Mouse (Mus musculus): ENCODE data around the gene Zbtb12.

Gene Zbtb12

DNA sequence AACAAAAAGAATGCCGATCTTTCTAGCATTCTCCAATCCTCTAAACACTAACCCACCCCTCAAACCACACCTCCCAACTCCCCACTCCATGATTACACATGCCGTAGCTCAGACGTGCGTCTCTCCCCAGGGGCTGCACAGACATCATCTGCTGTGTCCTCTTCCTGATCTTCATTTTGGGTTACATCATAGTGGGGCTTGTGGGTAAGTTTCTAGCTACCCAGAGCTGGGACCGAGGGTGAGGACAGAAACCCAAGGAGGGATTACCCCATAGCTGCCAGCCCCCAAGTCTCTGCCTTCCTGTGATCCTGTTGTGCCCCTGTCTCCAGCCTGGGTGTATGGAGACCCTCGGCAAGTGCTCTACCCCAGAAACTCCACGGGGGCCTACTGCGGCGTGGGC lies 37.9 kb downstream of the Zbtb12 start:
- TF ChIP-seq CTCF (conservative IDR thresholded peaks at IDR 0.05; ENCODE audit: low read length) (no peak), NANOG (IDR thresholded peaks at IDR 0.05; ENCODE audit: borderline replicate concordance, low read length) (no peak), POU5F1 (IDR thresholded peaks at IDR 0.05; ENCODE audit: borderline replicate concordance, low read length) (no peak)
- Histone ChIP-seq H3K27me3 (ENCODE audit: insufficient read depth, low read length) (no peaks in the 10 kb centered on the region), H3K36me3 (ENCODE audit: insufficient read depth, low read length) (peaks cover 19% of the 10 kb centered on the region), H3K4me3 (replicated peaks; ENCODE audit: low read length) (peak overlapping the region; percentile 52), H3K4me1 (replicated peaks; ENCODE audit: low read depth, low read length) (peaks cover 55% of the 10 kb centered on the region), H3K9me3 (ENCODE audit: low read length) (no peaks in the 10 kb centered on the region)

- no peak overlapping the region for H3K4me3 ChIP-seq (replicated peaks; ENCODE audit: low read length)
- H3K4me1 ChIP-seq (replicated peaks; ENCODE audit: low read depth, low read length): peaks cover 17% of the 10 kb centered on the region
- no peaks in the 10 kb centered on the region for H3K36me3 ChIP-seq (ENCODE audit: insufficient read depth, low read length)
- no peaks in the 10 kb centered on the region for H3K9me3 ChIP-seq (ENCODE audit: low read length)
- no peaks in the 10 kb centered on the region; the same call in 1 of the 2 replicates for H3K27me3 ChIP-seq (ENCODE audit: insufficient read depth, low read length)
- peak; percentile 43 for TF ChIP-seq CTCF (conservative IDR thresholded peaks at IDR 0.05; ENCODE audit: low read length)
- TF ChIP-seq NANOG (IDR thresholded peaks at IDR 0.05; ENCODE audit: borderline replicate concordance, low read length): no peak
Observed at GRCm38 (mm10) chr17:34922939-34923338, 43.7 kb downstream of the Zbtb12 start.

GRCm38 (mm10) chr17:34924258-34924657 lies 45.0 kb downstream of the Zbtb12 start:
- Histone ChIP-seq H3K4me1 (replicated peaks; ENCODE audit: low read depth, low read length) (peaks cover 25% of the 10 kb centered on the region), H3K9me3 (ENCODE audit: low read length) (no peaks in the 10 kb centered on the region), H3K4me3 (replicated peaks; ENCODE audit: low read length) (no peak overlapping the region), H3K27me3 (ENCODE audit: insufficient read depth, low read length) (no peaks in the 10 kb centered on the region; the same call in 1 of the 2 replicates), H3K36me3 (ENCODE audit: insufficient read depth, low read length) (no peaks in the 10 kb centered on the region)
- no peak for TF ChIP-seq NANOG (IDR thresholded peaks at IDR 0.05; ENCODE audit: borderline replicate concordance, low read length)
- TF ChIP-seq CTCF (conservative IDR thresholded peaks at IDR 0.05; ENCODE audit: low read length): no peak
- TF ChIP-seq POU5F1 (IDR thresholded peaks at IDR 0.05; ENCODE audit: borderline replicate concordance, low read length): no peak

DNA sequence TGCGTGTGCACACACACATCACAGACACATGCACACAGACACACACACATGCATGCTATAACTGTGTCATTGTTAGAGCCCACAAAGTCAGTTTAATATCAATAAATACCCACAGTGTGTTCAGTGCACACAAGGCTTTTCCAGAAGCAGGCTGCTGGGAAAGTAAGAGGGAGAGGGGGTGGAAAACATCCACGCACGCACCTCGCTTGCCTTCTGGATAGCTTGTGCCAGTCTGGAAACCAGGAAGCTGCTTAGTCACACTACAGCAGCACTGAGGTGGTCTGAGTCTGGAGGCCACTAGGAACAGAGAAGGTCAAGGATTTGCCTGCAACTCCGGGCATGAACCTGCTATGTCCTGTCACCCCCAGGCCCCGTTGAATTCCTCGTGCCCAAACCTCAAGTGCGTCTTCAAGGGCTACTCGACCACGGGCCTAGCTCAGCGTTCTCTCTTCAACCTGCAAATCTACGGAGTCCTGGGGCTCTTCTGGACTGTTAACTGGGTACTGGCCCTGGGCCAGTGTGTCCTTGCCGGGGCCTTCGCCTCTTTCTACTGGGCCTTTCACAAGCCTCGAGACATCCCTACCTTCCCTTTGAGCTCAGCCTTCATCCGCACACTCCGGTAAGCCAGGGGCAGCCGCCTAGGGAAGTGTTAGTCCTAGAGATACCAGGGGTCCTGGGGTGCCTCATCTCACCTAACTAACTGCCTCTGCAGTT lies 48.2 kb downstream of the Zbtb12 start:
- H3K9me3 ChIP-seq (ENCODE audit: low read length): no peaks in the 10 kb centered on the region
- H3K4me1 ChIP-seq (replicated peaks; ENCODE audit: low read depth, low read length): peaks cover 43% of the 10 kb centered on the region
- TF ChIP-seq NANOG (IDR thresholded peaks at IDR 0.05; ENCODE audit: borderline replicate concordance, low read length) (no peak), CTCF (conservative IDR thresholded peaks at IDR 0.05; ENCODE audit: low read length) (no peak), POU5F1 (IDR thresholded peaks at IDR 0.05; ENCODE audit: borderline replicate concordance, low read length) (no peak)
- peak overlapping the region; percentile 72 for H3K4me3 ChIP-seq (replicated peaks; ENCODE audit: low read length)
- peaks cover 2% of the 10 kb centered on the region for H3K36me3 ChIP-seq (ENCODE audit: insufficient read depth, low read length)
- H3K27me3 ChIP-seq (ENCODE audit: insufficient read depth, low read length): peaks cover 11% of the 10 kb centered on the region

DNA sequence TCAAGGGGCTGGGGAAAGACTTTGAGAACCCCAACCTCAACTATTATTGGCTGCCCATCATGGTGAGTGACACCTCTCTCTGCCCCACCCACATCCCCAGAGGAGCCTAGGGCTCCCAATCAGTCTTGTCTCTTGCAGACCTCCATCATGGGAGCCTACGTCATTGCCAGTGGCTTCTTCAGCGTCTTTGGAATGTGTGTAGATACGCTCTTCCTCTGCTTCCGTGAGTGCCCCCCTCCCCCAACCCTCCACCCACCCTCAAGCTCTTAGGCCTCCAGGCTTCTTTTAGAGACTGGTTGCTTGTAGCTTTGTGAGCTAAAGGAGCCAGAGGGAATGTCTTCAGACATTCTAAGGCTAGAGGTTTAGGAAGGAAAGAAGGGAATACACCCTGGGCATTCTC lies 49.6 kb downstream of the Zbtb12 start:
- Histone ChIP-seq H3K27me3 (ENCODE audit: insufficient read depth, low read length) (peaks cover 23% of the 10 kb centered on the region), H3K4me1 (replicated peaks; ENCODE audit: low read depth, low read length) (peaks cover 46% of the 10 kb centered on the region), H3K36me3 (ENCODE audit: insufficient read depth, low read length) (peaks cover 11% of the 10 kb centered on the region), H3K4me3 (replicated peaks; ENCODE audit: low read length) (peak overlapping the region; percentile 72), H3K9me3 (ENCODE audit: low read length) (no peaks in the 10 kb centered on the region)
- TF ChIP-seq NANOG (IDR thresholded peaks at IDR 0.05; ENCODE audit: borderline replicate concordance, low read length) (no peak), POU5F1 (IDR thresholded peaks at IDR 0.05; ENCODE audit: borderline replicate concordance, low read length) (no peak), CTCF (conservative IDR thresholded peaks at IDR 0.05; ENCODE audit: low read length) (no peak)

DNA sequence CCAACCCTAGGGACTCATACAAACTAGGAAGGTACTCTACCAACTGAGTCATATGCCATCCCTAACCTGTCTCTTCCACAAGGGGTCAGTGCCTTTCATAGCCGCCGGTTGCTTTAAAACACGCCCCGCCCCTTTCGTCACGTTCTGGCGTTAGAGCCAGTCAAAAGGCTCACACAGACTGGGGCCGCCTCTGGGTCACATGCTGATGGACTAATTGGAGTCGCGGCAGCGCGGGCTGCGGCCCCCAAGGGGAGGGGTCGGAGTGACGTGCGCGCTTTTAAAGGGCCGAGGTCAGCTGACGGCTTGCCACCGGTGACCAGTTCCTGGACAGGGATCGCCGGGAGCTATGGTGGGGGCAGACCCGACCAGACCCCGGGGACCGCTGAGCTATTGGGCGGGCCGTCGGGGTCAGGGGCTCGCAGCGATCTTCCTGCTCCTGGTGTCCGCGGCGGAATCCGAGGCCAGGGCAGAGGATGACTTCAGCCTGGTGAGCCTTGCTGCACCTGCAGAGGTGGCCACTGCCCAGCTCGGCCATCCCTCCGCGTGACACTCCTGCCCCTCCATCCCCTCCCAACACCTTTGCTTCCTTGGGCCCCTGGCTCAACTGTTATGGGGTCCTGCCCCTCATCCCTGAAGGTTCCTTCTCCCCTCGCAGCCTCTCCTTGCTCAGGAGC lies 51.9 kb downstream of the Zbtb12 start, which contains the start of gene Neu1:
Neu1 (plus strand) TSS at position 193 of the 674 bp plus-strand sequence.
- TF ChIP-seq CTCF (conservative IDR thresholded peaks at IDR 0.05; ENCODE audit: low read length) (peak; percentile 45), POU5F1 (IDR thresholded peaks at IDR 0.05; ENCODE audit: borderline replicate concordance, low read length) (no peak)
- Histone ChIP-seq H3K27me3 (ENCODE audit: insufficient read depth, low read length) (peaks cover 35% of the 10 kb centered on the region), H3K9me3 (ENCODE audit: low read length) (no peaks in the 10 kb centered on the region), H3K36me3 (ENCODE audit: insufficient read depth, low read length) (peaks cover 32% of the 10 kb centered on the region), H3K4me3 (replicated peaks; ENCODE audit: low read length) (peak within 1 kb of the TSS; percentile 91), H3K4me1 (replicated peaks; ENCODE audit: low read depth, low read length) (peaks cover 63% of the 10 kb centered on the region)

- H3K4me3 ChIP-seq (replicated peaks; ENCODE audit: low read length): peak overlapping the region; percentile 91
- no peaks in the 10 kb centered on the region for H3K9me3 ChIP-seq (ENCODE audit: low read length)
- TF ChIP-seq POU5F1 (IDR thresholded peaks at IDR 0.05; ENCODE audit: borderline replicate concordance, low read length) (no peak), CTCF (conservative IDR thresholded peaks at IDR 0.05; ENCODE audit: low read length) (no peak), NANOG (IDR thresholded peaks at IDR 0.05; ENCODE audit: borderline replicate concordance, low read length) (no peak)
- peaks cover 35% of the 10 kb centered on the region for H3K27me3 ChIP-seq (ENCODE audit: insufficient read depth, low read length)
- H3K36me3 ChIP-seq (ENCODE audit: insufficient read depth, low read length): peaks cover 32% of the 10 kb centered on the region
- peaks cover 63% of the 10 kb centered on the region for H3K4me1 ChIP-seq (replicated peaks; ENCODE audit: low read depth, low read length)
Observed at GRCm38 (mm10) chr17:34931735-34932098, 52.4 kb downstream of the Zbtb12 start.

GRCm38 (mm10) chr17:34932287-34932686 lies 53.0 kb downstream of the Zbtb12 start:
- peak overlapping the region; percentile 91 for H3K4me3 ChIP-seq (replicated peaks; ENCODE audit: low read length)
- TF ChIP-seq CTCF (conservative IDR thresholded peaks at IDR 0.05; ENCODE audit: low read length): no peak
- TF ChIP-seq NANOG (IDR thresholded peaks at IDR 0.05; ENCODE audit: borderline replicate concordance, low read length): no peak
- no peak for TF ChIP-seq POU5F1 (IDR thresholded peaks at IDR 0.05; ENCODE audit: borderline replicate concordance, low read length)
- peaks cover 35% of the 10 kb centered on the region for H3K27me3 ChIP-seq (ENCODE audit: insufficient read depth, low read length)

More at GRCm38 (mm10) chr17:34932287-34932686, 53.0 kb downstream of the Zbtb12 start:
- peaks cover 32% of the 10 kb centered on the region for H3K36me3 ChIP-seq (ENCODE audit: insufficient read depth, low read length)
- H3K9me3 ChIP-seq (ENCODE audit: low read length): no peaks in the 10 kb centered on the region
- peaks cover 61% of the 10 kb centered on the region for H3K4me1 ChIP-seq (replicated peaks; ENCODE audit: low read depth, low read length)
